Comparison of ENCODE assay signal across 8 mouse cellular contexts in the genomic region with DNA sequence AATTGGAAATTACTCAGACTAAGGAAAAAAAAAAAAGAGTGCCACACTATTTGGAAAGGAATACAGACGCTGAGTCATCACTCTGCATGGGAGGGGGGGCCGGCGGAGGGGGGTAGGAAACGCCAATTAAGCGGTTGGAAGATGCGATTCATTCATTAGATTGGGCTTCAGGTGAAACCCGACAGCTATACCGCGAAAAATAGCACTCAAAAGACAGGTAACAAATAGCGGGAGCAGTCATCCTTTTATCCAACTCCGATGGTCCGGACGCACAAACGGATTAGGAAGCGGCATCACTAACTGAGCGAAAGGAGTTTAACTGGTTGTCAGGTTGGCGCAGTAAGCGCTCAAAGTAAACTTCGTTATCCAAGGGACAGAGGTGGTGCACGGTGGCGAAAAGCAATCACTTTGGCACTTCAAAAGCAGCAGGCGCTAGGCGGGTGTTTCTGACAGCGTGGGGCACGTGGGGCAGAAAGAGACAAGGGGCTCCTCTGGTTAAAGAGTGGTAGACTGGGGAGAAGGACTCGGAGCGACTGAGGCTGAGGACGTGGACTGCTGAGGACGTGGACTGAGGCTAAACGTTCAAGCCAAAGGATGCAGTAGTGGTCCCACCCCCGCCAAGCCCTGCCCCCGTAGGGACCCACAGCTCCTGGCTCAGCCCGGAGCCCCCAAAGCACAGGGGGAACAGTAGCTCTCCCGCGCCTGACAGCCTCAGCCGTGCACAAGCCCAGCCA. TPM values are rescaled to one million over a fixed set of nuclear protein-coding genes. Genes with fewer than 3 reads are reported as not detected.
A peak's percentile ranks its signal among the peaks of the same experiment; 100 is the strongest.
DNase-seq lines count a peak whose midpoint lies in the region; ATAC-seq and TF ChIP-seq lines count a peak whose summit lies in the region.

No protein-coding gene starts in this region.

- no peaks in the 10 kb centered on the region for H3K9me3 ChIP-seq in embryonic facial prominence, embryonic 12.5 days
- H3K9me3 ChIP-seq in heart, embryonic 13.5 days = no peaks in the 10 kb centered on the region
- no peaks in the 10 kb centered on the region for H3K9me3 ChIP-seq in liver, embryonic 16.5 days (replicated peaks; ENCODE audit: control insufficient read depth, low read length)

- no peak; the same call in 1 of the 2 replicates for ATAC-seq in embryonic facial prominence, embryonic 12.5 days (ENCODE audit: insufficient number of reproducible peaks, insufficient read depth, low FRiP score, low TSS enrichment)
- no peak for ATAC-seq in heart, embryonic 13.5 days (ENCODE audit: extremely low read depth, insufficient number of reproducible peaks, low FRiP score, low TSS enrichment)
- ATAC-seq in liver, embryonic 16.5 days (ENCODE audit: low read depth) = no peak

- peak overlapping the region; percentile 87 for H3K4me2 ChIP-seq in embryonic facial prominence, embryonic 12.5 days (replicated peaks)
- H3K4me2 ChIP-seq in heart, embryonic 13.5 days = peak overlapping the region; percentile 93
- H3K4me2 ChIP-seq in liver, embryonic 16.5 days (ENCODE audit: low read depth, low read length) = peak overlapping the region; percentile 99

- TF ChIP-seq CTCF in olfactory bulb, adult 2 months (IDR thresholded peaks at IDR 0.05; ENCODE audit: insufficient read depth, low read depth, low read length) = no peak

- H3K27me3 ChIP-seq in embryonic facial prominence, embryonic 12.5 days = no peaks in the 10 kb centered on the region
- no peaks in the 10 kb centered on the region for H3K27me3 ChIP-seq in heart, embryonic 13.5 days (replicated peaks)
- H3K27me3 ChIP-seq in liver, embryonic 16.5 days (ENCODE audit: control insufficient read depth, insufficient read depth, low read depth, low read length) = no peaks in the 10 kb centered on the region

- H3K9ac ChIP-seq in embryonic facial prominence, embryonic 12.5 days = peak overlapping the region; percentile 85
- H3K9ac ChIP-seq in heart, embryonic 13.5 days = peak overlapping the region; percentile 97
- peak overlapping the region; percentile 95 for H3K9ac ChIP-seq in liver, embryonic 16.5 days (ENCODE audit: low read depth, low read length)

- H3K4me3 ChIP-seq in embryonic facial prominence, embryonic 12.5 days = peak overlapping the region; percentile 79
- peak overlapping the region; percentile 96 for H3K4me3 ChIP-seq in heart, embryonic 13.5 days
- peak overlapping the region; percentile 78 for H3K4me3 ChIP-seq in liver, embryonic 16.5 days (ENCODE audit: low read depth, low read length)
- peak overlapping the region; percentile 92 for H3K4me3 ChIP-seq in olfactory bulb, adult 2 months (ENCODE audit: insufficient read depth, low read depth, low read length)

- TF ChIP-seq POLR2A in olfactory bulb, adult 2 months (IDR thresholded peaks at IDR 0.05; ENCODE audit: insufficient read depth, low read depth, low read length) = no peak

- H3K27ac ChIP-seq in embryonic facial prominence, embryonic 12.5 days = peak overlapping the region; percentile 94
- H3K27ac ChIP-seq in heart, embryonic 13.5 days (replicated peaks) = peak overlapping the region; percentile 97
- H3K27ac ChIP-seq in liver, embryonic 16.5 days (ENCODE audit: low read length) = peak overlapping the region; percentile 95
- H3K27ac ChIP-seq in olfactory bulb, adult 2 months (ENCODE audit: insufficient read depth, low read depth, low read length) = peak overlapping the region; percentile 47; the same call in 1 of the 2 replicates

- peak; percentile 66 for DNase-seq in 416B (ENCODE audit: low read depth)
- peak; percentile 61 for DNase-seq in adipocyte (ENCODE audit: low spot score)
- peak; percentile 35 for DNase-seq in kidney, postnatal 14 days
- DNase-seq in thymus, postnatal 25 days = peak; percentile 66

- H3K4me1 ChIP-seq in embryonic facial prominence, embryonic 12.5 days = peaks cover 3% of the 10 kb centered on the region; the same call in 1 of the 2 replicates
- peaks cover 30% of the 10 kb centered on the region for H3K4me1 ChIP-seq in heart, embryonic 13.5 days
- H3K4me1 ChIP-seq in liver, embryonic 16.5 days (ENCODE audit: control insufficient read depth, low read depth, low read length) = peaks cover 16% of the 10 kb centered on the region
- H3K4me1 ChIP-seq in olfactory bulb, adult 2 months (ENCODE audit: control insufficient read depth, insufficient read depth, low read length) = no peaks in the 10 kb centered on the region

- no peaks in the 10 kb centered on the region for H3K36me3 ChIP-seq in embryonic facial prominence, embryonic 12.5 days
- no peaks in the 10 kb centered on the region for H3K36me3 ChIP-seq in heart, embryonic 13.5 days
- H3K36me3 ChIP-seq in liver, embryonic 16.5 days (ENCODE audit: control insufficient read depth, insufficient read depth) = no peaks in the 10 kb centered on the region

- WGBS in embryonic facial prominence, embryonic 12.5 days = under 1% methylated on average over 36 of the region's 36 CpGs
- WGBS in heart, embryonic 13.5 days = under 1% methylated on average over 36 of the region's 36 CpGs
- WGBS in liver, embryonic 16.5 days (ENCODE audit: insufficient replicate concordance) = under 1% methylated on average over 36 of the region's 36 CpGs
- under 1% methylated on average over 36 of the region's 36 CpGs for WGBS in olfactory bulb, adult 2 months

RNA-seq across cellular contexts. Expression of a gene that starts 1.2 kb away (rescaled TPM):
- polyA plus RNA-seq in embryonic facial prominence, embryonic 12.5 days (2016; fragmentation: Nextera tagmentation; extraction: Ambion mirVana) = 34.5 and 36.8 TPM in 2 replicates
- 16.4 and 17.9 TPM in 2 replicates for polyA plus RNA-seq in heart, embryonic 13.5 days (2015; fragmentation: Nextera tagmentation; extraction: Ambion mirVana)
- polyA plus RNA-seq in liver, embryonic 16.5 days (2015; fragmentation: Nextera tagmentation; extraction: Ambion mirVana) = 8.5 and 9.9 TPM in 2 replicates
- not detected in 2 replicates for polyA plus RNA-seq in olfactory bulb, adult 2 months (2012; ENCODE audit: insufficient read depth, insufficient read length, low replicate concordance, missing spikeins)

RNA-seq across cellular contexts. Expression of a gene that starts 41.7 kb away (rescaled TPM):
- polyA plus RNA-seq in embryonic facial prominence, embryonic 12.5 days (2016; fragmentation: Nextera tagmentation; extraction: Ambion mirVana) = 13.6 and 14.0 TPM in 2 replicates
- 12.3 and 13.0 TPM in 2 replicates for polyA plus RNA-seq in heart, embryonic 13.5 days (2015; fragmentation: Nextera tagmentation; extraction: Ambion mirVana)
- polyA plus RNA-seq in liver, embryonic 16.5 days (2015; fragmentation: Nextera tagmentation; extraction: Ambion mirVana) = 27.6 and 29.6 TPM in 2 replicates
- not detected in 2 replicates for polyA plus RNA-seq in olfactory bulb, adult 2 months (2012; ENCODE audit: insufficient read depth, insufficient read length, low replicate concordance, missing spikeins)

Comparison
In these comparisons a context has a peak if more than half of its experiments do, and no peak if none do; other contexts are left out.
1. H3K27ac ChIP-seq: peak in every context shown above with its lines; median percentile 97 in heart, embryonic 13.5 days; 95 in liver, embryonic 16.5 days; 94 in embryonic facial prominence, embryonic 12.5 days; 47 in olfactory bulb, adult 2 months.